ENCODE assay signal across 28 mouse cellular contexts in genomic region chr17:93084048-93084447, GRCm38 (mm10).
"Had no signal": no experiment of that assay in that cellular context is flagged by ENCODE, and none has a peak within 500 bp of the region (broad histone marks: within the 10 kb centered on the region; RNA-seq: fewer than 3 reads in every experiment).

No protein-coding gene starts in this region.

- H3K27me3 ChIP-seq: embryonic facial prominence, embryonic 12.5 days; embryonic facial prominence, embryonic 13.5 days; embryonic facial prominence, embryonic 15.5 days; forebrain, embryonic 12.5 days; forebrain, embryonic 13.5 days; forebrain, embryonic 15.5 days had no signal

- DNase-seq: cerebellum, adult 8-10 months; cerebellum, adult 9-10 months; cerebellum, adult 9-11 months; cerebellum, postnatal 10 days; cerebellum, postnatal 14 days; cerebellum, postnatal 25 days; cerebellum, postnatal 36 days; embryo, embryonic 11 days; forebrain, postnatal 0 days; gastrocnemius, adult 2 months; gastrocnemius, postnatal 10 days; gastrocnemius, postnatal 14 days; gastrocnemius, postnatal 25 days; gastrocnemius, postnatal 36 days; heart, adult 18-20 months; heart, adult 2 months had no signal

- H3K4me1 ChIP-seq: embryonic facial prominence, embryonic 10.5 days; embryonic facial prominence, embryonic 12.5 days; embryonic facial prominence, embryonic 13.5 days; embryonic facial prominence, embryonic 15.5 days; forebrain, embryonic 10.5 days; forebrain, embryonic 12.5 days; forebrain, embryonic 13.5 days; forebrain, embryonic 15.5 days; heart, embryonic 10.5 days had no signal

- ATAC-seq: forebrain, embryonic 13.5 days; forebrain, embryonic 14.5 days; forebrain, embryonic 15.5 days; forebrain, embryonic 16.5 days; forebrain, postnatal 0 days had no signal

- H3K27ac ChIP-seq: embryonic facial prominence, embryonic 10.5 days; embryonic facial prominence, embryonic 12.5 days; embryonic facial prominence, embryonic 13.5 days; embryonic facial prominence, embryonic 15.5 days; forebrain, embryonic 10.5 days; forebrain, embryonic 12.5 days; forebrain, embryonic 13.5 days; forebrain, embryonic 15.5 days; gastrocnemius, adult 2 months; heart, adult 2 months; heart, embryonic 10.5 days had no signal

- H3K4me3 ChIP-seq: embryonic facial prominence, embryonic 10.5 days; embryonic facial prominence, embryonic 12.5 days; embryonic facial prominence, embryonic 13.5 days; embryonic facial prominence, embryonic 15.5 days; erythroblast, embryonic 14.5 days; forebrain, embryonic 10.5 days; forebrain, embryonic 12.5 days; forebrain, embryonic 13.5 days; forebrain, embryonic 15.5 days; gastrocnemius, adult 2 months; heart, adult 2 months; heart, embryonic 10.5 days had no signal

- H3K36me3 ChIP-seq: embryonic facial prominence, embryonic 10.5 days; embryonic facial prominence, embryonic 12.5 days; embryonic facial prominence, embryonic 13.5 days; embryonic facial prominence, embryonic 15.5 days; forebrain, embryonic 10.5 days; forebrain, embryonic 12.5 days; forebrain, embryonic 15.5 days; heart, embryonic 10.5 days had no signal
